Mouse (Mus musculus) myocyte (in vitro differentiated cells): ENCODE results near the gene Itgb6. TPM values are rescaled to one million over a fixed set of nuclear protein-coding genes. Genes with fewer than 3 reads are reported as not detected.

Experiments used
- H3K27me3 ChIP-seq: one replicate; pipeline ENCODE4 v1.6.1; 2011; ENCODE audit not compliant: control insufficient read depth, insufficient read depth, insufficient read length
- H3K36me3 ChIP-seq: one replicate; pipeline ENCODE4 v1.6.1; 2011; ENCODE audit not compliant: control insufficient read depth, insufficient read depth
- H3K4me2 ChIP-seq: one replicate; pipeline ENCODE4 v1.6.1; 2011; ENCODE audit warnings: low read depth, control low read depth
- H3K4me3 ChIP-seq: one replicate; pipeline ENCODE4 v1.5.1; 2011; ENCODE audit warnings: mild to moderate bottlenecking, control low read depth, moderate library complexity
- H3K79me2 ChIP-seq: one replicate; pipeline ENCODE4 v1.6.1; 2011; ENCODE audit not compliant: control insufficient read depth, insufficient read depth
- H3ac ChIP-seq: one replicate; pipeline ENCODE4 v1.6.1; 2011; ENCODE audit not compliant: control insufficient read depth, insufficient read length
- CEBPB ChIP-seq: IDR thresholded peaks from 2 replicates; pipeline ENCODE4 v1.6.1; 2011; ENCODE audit warnings: mild to moderate bottlenecking, moderate library complexity; ENCODE audit not compliant: poor library complexity, insufficient read depth, severe bottlenecking
- E2F4 ChIP-seq: IDR thresholded peaks from one replicate; pipeline ENCODE4 v1.6.1; 2011; ENCODE audit warnings: mild to moderate bottlenecking, control low read depth, moderate library complexity; ENCODE audit not compliant: insufficient read depth
- MAX ChIP-seq: IDR thresholded peaks from one replicate; pipeline ENCODE4 v1.6.1; 2011; ENCODE audit warnings: low read depth, mild to moderate bottlenecking, control low read depth
- MYOD1 ChIP-seq, 3 experiments: IDR thresholded peaks; one replicate each; pipeline ENCODE4 v1.6.1; 2011; ENCODE audit warnings: control low read depth in 2 of 3, low read depth in 2 of 3, mild to moderate bottlenecking in 2 of 3, moderate library complexity in 1 of 3; ENCODE audit not compliant: insufficient read length in 2 of 3, control insufficient read depth in 1 of 3
- MYOG ChIP-seq, 3 experiments: IDR thresholded peaks; one replicate each; pipeline ENCODE4 v1.6.1; 2011; ENCODE audit warnings: control low read depth in 2 of 3, low read depth in 2 of 3, mild to moderate bottlenecking in 2 of 3; ENCODE audit not compliant: insufficient read length in 2 of 3, control insufficient read depth in 1 of 3, insufficient read depth in 1 of 3
- POLR2A ChIP-seq: IDR thresholded peaks from one replicate; pipeline ENCODE4 v1.6.1; 2011; ENCODE audit warnings: low read depth, mild to moderate bottlenecking, control low read depth, moderate library complexity; ENCODE audit not compliant: insufficient read length
- POLR2AphosphoS2 ChIP-seq: IDR thresholded peaks from one replicate; pipeline ENCODE4 v1.6.1; 2011; ENCODE audit warnings: low read depth, control low read depth; ENCODE audit not compliant: insufficient read length
- REST ChIP-seq: IDR thresholded peaks from one replicate; pipeline ENCODE4 v1.6.1; 2011; ENCODE audit warnings: mild to moderate bottlenecking, control low read depth, moderate library complexity; ENCODE audit not compliant: insufficient read depth, insufficient read length
- SRF ChIP-seq: IDR thresholded peaks from one replicate; pipeline ENCODE4 v1.6.1; 2011; ENCODE audit warnings: low read depth; ENCODE audit not compliant: control insufficient read depth, insufficient read length
- TCF12 ChIP-seq: IDR thresholded peaks from one replicate; pipeline ENCODE4 v1.6.1; 2011; ENCODE audit warnings: mild to moderate bottlenecking, control low read depth; ENCODE audit not compliant: poor library complexity, insufficient read depth, severe bottlenecking
- TCF3 ChIP-seq: IDR thresholded peaks from one replicate; pipeline ENCODE4 v1.6.1; 2011; ENCODE audit warnings: low read depth, control low read depth; ENCODE audit not compliant: insufficient read length
- USF1 ChIP-seq: IDR thresholded peaks from one replicate; pipeline ENCODE4 v1.6.1; 2011; ENCODE audit warnings: low read depth, mild to moderate bottlenecking, control low read depth, moderate library complexity
- polyA plus RNA-seq: library from polyadenylated mRNA; unstranded; fragments of >200 nt; fragmentation: generic; extraction: Trizol; gene quantifications from one replicate; pipeline ENCODE4 v1.2.1, GENCODE M21; 2012; ENCODE audit warnings: missing spikeins

The Itgb6 gene
- polyA plus RNA-seq, 1 experiment, result 3.9 TPM

DNA sequence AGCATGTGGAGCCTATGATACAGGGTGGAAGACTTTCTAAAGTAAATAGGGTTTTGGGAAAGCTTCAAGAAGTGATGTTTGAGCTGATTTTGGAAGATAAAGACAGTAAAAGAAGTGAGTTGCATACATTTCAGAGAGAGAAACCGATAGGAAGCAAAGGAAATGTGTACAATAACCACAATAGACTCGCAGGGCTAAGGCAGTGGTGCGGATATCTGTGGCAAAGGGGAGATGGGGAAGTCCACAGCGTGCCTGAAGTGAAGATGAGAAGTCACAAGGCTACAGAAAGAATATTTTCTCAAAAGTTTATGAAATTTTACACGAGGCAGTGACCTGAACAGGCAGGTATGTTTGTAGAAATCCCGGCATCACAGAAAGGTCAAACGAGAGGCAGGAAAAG is 100.3 kb downstream of the Itgb6 start:
- Histone ChIP-seq H3K4me2 (no peak overlapping the region), H3ac (no peak overlapping the region), H3K4me3 (no peak overlapping the region), H3K36me3 (no peaks in the 10 kb centered on the region), H3K79me2 (no peaks in the 10 kb centered on the region), H3K27me3 (no peaks in the 10 kb centered on the region)
- no peak for TF ChIP-seq POLR2A
- TF ChIP-seq SRF, result no peak
- no peak for TF ChIP-seq MAX
- no peak for TF ChIP-seq TCF3
- TF ChIP-seq CEBPB, result no peak
- no peak for TF ChIP-seq USF1

DNA sequence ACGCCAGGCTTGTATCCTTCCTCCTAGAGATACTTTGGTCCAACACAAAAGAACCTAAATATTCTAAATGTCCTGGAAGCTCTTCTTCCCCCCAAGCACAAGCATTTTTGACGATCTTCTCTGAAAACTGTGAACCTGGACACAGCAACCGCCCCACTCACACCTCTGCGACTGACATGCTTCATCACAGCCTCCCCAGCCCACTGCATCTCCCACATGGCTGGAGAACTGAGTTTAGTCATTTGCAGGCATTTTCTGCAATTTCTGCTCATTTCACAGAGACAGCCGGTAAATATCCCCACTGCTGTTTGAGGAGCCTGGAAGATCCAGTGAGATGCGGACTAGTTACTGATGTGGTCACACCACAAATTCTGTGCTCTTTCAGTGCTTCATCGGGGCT is 107.7 kb downstream of the Itgb6 start:
- no peak overlapping the region for H3K4me3 ChIP-seq
- no peaks in the 10 kb centered on the region for H3K79me2 ChIP-seq
- H3ac ChIP-seq, result no peak overlapping the region
- no peaks in the 10 kb centered on the region for H3K27me3 ChIP-seq
- no peaks in the 10 kb centered on the region for H3K36me3 ChIP-seq
- no peak for TF ChIP-seq POLR2A
- TF ChIP-seq TCF12, result no peak
- no peak for TF ChIP-seq MYOD1 (IDR thresholded peaks at IDR 0.05; ENCODE audit: control insufficient read depth in 1 of 3, insufficient read length in 2 of 3, low read depth in 2 of 3)
- no peak for TF ChIP-seq SRF
- TF ChIP-seq E2F4, result no peak
- no peak for TF ChIP-seq CEBPB
- TF ChIP-seq USF1, result no peak
- no peak for TF ChIP-seq POLR2AphosphoS2
- no peak for TF ChIP-seq TCF3
- TF ChIP-seq REST, result no peak
- no peak for TF ChIP-seq MYOG (IDR thresholded peaks at IDR 0.05; ENCODE audit: control insufficient read depth in 1 of 3, insufficient read depth in 1 of 3, insufficient read length in 2 of 3, low read depth in 2 of 3)
- no peak for TF ChIP-seq MAX
- no peak overlapping the region for H3K4me2 ChIP-seq

DNA sequence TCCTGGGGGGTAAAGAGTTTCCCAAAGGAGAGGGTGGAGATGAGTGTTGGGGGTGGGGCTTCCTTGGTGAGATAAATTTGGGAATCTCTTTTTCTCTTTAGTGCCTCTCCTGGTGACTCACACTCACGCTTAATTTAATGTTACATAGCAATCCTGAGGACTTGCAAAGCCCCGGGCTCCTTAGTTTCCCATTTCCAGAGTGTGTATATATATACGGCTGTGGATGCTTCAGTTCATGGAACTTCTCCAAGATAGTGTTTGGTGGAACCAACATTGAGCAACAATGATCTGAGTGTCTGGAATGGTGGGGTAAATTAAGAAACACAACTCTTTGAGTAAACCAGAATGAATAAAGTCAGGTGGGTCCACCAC is 108.6 kb downstream of the Itgb6 start:
- Histone ChIP-seq H3K79me2 (no peaks in the 10 kb centered on the region), H3K36me3 (no peaks in the 10 kb centered on the region), H3ac (no peak overlapping the region), H3K27me3 (no peaks in the 10 kb centered on the region), H3K4me2 (no peak overlapping the region), H3K4me3 (no peak overlapping the region)
- TF ChIP-seq MYOG (IDR thresholded peaks at IDR 0.05; ENCODE audit: control insufficient read depth in 1 of 3, insufficient read depth in 1 of 3, insufficient read length in 2 of 3, low read depth in 2 of 3), result no peak
- TF ChIP-seq TCF3, result no peak
- TF ChIP-seq REST, result no peak
- no peak for TF ChIP-seq POLR2A
- TF ChIP-seq SRF, result no peak
- no peak for TF ChIP-seq USF1
- no peak for TF ChIP-seq TCF12
- TF ChIP-seq MAX, result no peak
- no peak for TF ChIP-seq E2F4

DNA sequence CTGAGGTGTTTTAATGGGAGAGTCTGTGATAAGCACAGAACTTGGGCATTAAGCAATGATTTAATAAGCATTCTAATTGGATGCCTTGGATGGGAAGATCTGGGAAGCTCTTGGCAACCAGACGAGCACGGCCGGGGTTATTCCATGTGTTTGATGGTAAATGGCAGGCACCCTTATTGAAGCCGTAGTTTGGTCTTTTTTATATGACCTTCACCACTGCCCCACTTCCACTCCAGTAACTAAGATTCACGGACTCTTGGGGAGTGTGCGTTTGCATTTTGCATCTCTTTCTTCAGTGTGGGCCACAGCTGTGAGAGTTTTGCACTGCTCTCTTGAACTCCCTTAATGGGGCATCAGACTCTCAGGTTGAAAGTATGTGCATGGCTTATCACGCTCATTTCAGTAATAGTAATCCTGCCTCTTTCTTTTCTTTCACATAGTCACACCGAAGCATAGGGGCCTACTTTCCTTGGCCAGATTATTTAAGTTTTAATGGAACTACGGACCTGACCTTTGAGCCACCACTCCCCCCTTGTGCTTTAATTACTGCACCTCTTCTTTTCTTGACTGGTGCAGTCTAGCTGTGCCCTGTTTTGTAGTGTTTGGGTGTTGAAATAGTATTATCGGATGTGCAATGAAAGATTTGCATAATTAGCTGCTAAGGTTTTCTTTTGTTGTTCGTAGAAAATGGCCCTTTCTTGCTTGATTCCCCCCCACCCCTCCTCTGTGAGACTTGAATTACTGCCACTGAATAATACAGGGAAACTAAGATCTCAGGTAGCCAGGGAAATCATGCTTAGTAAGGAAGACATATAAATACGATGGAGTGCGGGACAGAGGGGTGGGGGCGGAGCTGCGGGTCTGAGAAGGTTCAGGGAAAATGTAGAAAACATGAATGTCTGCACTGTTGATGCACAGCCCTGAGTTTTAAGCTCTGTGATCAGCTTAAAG is 109.3 kb downstream of the Itgb6 start:
- Histone ChIP-seq H3K36me3 (no peaks in the 10 kb centered on the region), H3K4me2 (no peak overlapping the region), H3K79me2 (no peaks in the 10 kb centered on the region), H3K4me3 (no peak overlapping the region), H3K27me3 (no peaks in the 10 kb centered on the region), H3ac (no peak overlapping the region)
- no peak for TF ChIP-seq POLR2A
- TF ChIP-seq SRF, result no peak
- TF ChIP-seq MYOG (IDR thresholded peaks at IDR 0.05; ENCODE audit: control insufficient read depth in 1 of 3, insufficient read depth in 1 of 3, insufficient read length in 2 of 3, low read depth in 2 of 3), result no peak
- no peak for TF ChIP-seq E2F4
- no peak for TF ChIP-seq CEBPB
- TF ChIP-seq TCF3, result no peak
- no peak for TF ChIP-seq TCF12
- no peak for TF ChIP-seq MAX
- TF ChIP-seq MYOD1 (IDR thresholded peaks at IDR 0.05; ENCODE audit: control insufficient read depth in 1 of 3, insufficient read length in 2 of 3, low read depth in 2 of 3), result no peak
- no peak for TF ChIP-seq USF1
